Mouse (Mus musculus) limb, embryonic 14.5 days (tissue): Measurements from ENCODE around the gene Snrpa1. TPM values are rescaled to one million over a fixed set of nuclear protein-coding genes. Genes with fewer than 3 reads are reported as not detected.

Source experiments
- ATAC-seq: fragments of 200-750 bp; cut with Nextera tagmentation; 2 replicates; pipeline ENCODE4 v1.8.0; 2017; ENCODE audit warnings: low read depth, moderate number of reproducible peaks, moderate TSS enrichment; ENCODE audit not compliant: low FRiP score
- DNase-seq: peaks from one replicate; pipeline ENCODE4 v3.0.0-alpha.2; 2015; ENCODE audit warnings: low spot score
- H3K27ac ChIP-seq: fragments of 300-500 bp; sonication (generic); replicated peaks from 2 replicates; pipeline ENCODE4 v1.5.1; 2014; ENCODE audit warnings: low read depth, mild to moderate bottlenecking, low read length, moderate library complexity, mixed read lengths
- H3K27me3 ChIP-seq: fragments of 300-500 bp; sonication (generic); 2 replicates; pipeline ENCODE4 v1.6.1; 2014; ENCODE audit warnings: low read length, mixed read lengths; ENCODE audit not compliant: control insufficient read depth, insufficient read depth
- H3K36me3 ChIP-seq: fragments of 300-500 bp; sonication (generic); 2 replicates; pipeline ENCODE4 v1.6.1; 2014; ENCODE audit warnings: mild to moderate bottlenecking, low read length, moderate library complexity, mixed read lengths; ENCODE audit not compliant: control insufficient read depth, insufficient read depth
- H3K4me1 ChIP-seq: fragments of 300-500 bp; sonication (generic); 2 replicates; pipeline ENCODE4 v1.6.1; 2014; ENCODE audit warnings: antibody characterized with exemption, low read length, mixed read lengths; ENCODE audit not compliant: control insufficient read depth, insufficient read depth
- H3K4me2 ChIP-seq: fragments of 300-500 bp; sonication (generic); replicated peaks from 2 replicates; pipeline ENCODE4 v1.6.1; 2014; ENCODE audit warnings: low read depth, mild to moderate bottlenecking, low read length, moderate library complexity; ENCODE audit not compliant: severe bottlenecking
- H3K4me3 ChIP-seq: fragments of 300-500 bp; sonication (generic); replicated peaks from 2 replicates; pipeline ENCODE4 v1.5.1; 2014; ENCODE audit warnings: low read length
- H3K9ac ChIP-seq: fragments of 300-500 bp; sonication (generic); 2 replicates; pipeline ENCODE4 v1.6.1; 2014; ENCODE audit warnings: mild to moderate bottlenecking, low read depth, low read length, moderate library complexity; ENCODE audit not compliant: severe bottlenecking
- H3K9me3 ChIP-seq: fragments of 300-500 bp; sonication (generic); 2 replicates; pipeline ENCODE4 v1.6.1; 2016; ENCODE audit warnings: low read length; ENCODE audit not compliant: control insufficient read depth
- POLR2A ChIP-seq: fragments of 200-500 bp; IDR thresholded peaks from 2 replicates; pipeline ENCODE4 v1.8.0; 2012; ENCODE audit warnings: inconsistent platforms, mild to moderate bottlenecking, moderate library complexity, borderline replicate concordance; ENCODE audit not compliant: insufficient read depth, insufficient read length; ENCODE audit errors: extremely low read depth
- WGBS: fragments of 180-500 bp; shearing (Covaris S2); extraction: QIAGEN DNeasy Blood & Tissue Kit; methylation state at CpG from one replicate; pipeline ENCODE4 v1.1.7; 2014; 5-methylcytosine and 5-hydroxymethylcytosine counted together
- polyA plus RNA-seq, 2 experiments: library from polyadenylated mRNA; depleted of rRNA in 1 of 2; stranded (reverse) in 1 of 2; unstranded in 1 of 2; fragments of >200 nt; fragmentation: Nextera tagmentation in 1 of 2; extraction: Ambion mirVana in 1 of 2; gene quantifications; 2 replicates each; pipeline versions ENCODE4 v1.2.1 to v1.2.3; 2012 to 2014

Snrpa1 gene
- polyA plus RNA-seq, 2 experiments = 78.2 to 151 TPM

DNA sequence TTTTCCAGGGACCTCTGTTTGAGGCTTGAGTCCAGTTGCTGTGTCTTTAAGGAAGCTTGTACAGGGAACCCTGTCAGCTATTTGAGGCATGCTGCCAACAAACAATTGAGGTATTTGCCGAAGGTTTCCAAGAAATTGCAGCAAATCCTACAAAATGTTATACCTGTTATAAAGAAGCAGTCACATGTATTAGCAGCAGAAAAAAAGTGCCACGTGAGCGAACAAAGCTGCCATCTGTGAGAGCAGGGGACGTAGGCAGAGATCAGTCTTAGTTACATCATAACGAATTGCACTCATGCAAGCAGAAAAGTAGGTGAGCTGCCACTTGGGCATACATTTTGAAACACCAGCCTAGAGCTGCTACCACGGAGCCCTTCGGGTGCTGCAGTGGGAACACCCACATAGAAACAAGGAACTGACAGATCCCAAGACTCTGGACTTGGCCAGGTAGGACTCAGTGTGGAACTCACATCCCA, 47.8 kb downstream of the Snrpa1 start:
- H3K4me2 ChIP-seq = no peak overlapping the region
- 48% methylated on average over 7 of the region's 7 CpGs for WGBS
- no peak overlapping the region for H3K9ac ChIP-seq
- H3K4me1 ChIP-seq = peaks cover 4% of the 10 kb centered on the region; the same call in 1 of the 2 replicates
- H3K27ac ChIP-seq = peak overlapping the region; percentile 43; the same call in 1 of the 2 replicates
- ATAC-seq (no peak), DNase-seq (peak; percentile 51)
- H3K9me3 ChIP-seq = no peaks in the 10 kb centered on the region
- H3K36me3 ChIP-seq = no peaks in the 10 kb centered on the region
- H3K4me3 ChIP-seq = no peak overlapping the region
- H3K27me3 ChIP-seq = no peaks in the 10 kb centered on the region
- no peak for TF ChIP-seq POLR2A

DNA sequence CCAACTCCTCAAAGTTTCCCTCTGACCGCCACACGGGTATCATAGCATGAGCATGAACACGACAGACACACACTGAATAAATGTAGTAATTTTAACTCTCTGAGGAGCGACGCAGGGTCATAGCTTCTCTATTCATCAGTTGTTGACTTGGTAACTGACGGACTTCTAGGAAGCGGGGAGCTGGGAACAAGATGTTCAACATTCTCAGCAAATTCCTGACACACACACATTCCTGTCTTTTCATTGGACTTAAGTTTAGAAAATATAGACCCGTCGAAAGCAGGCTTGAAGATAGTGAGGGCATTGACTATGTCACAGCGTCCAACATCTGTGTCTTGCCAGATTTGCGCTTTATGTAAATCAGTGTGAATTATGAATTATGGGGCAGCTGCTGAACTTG, 48.4 kb downstream of the Snrpa1 start:
- no peak overlapping the region for H3K27ac ChIP-seq
- no peaks in the 10 kb centered on the region for H3K27me3 ChIP-seq
- H3K9me3 ChIP-seq = no peaks in the 10 kb centered on the region
- ATAC-seq = no peak
- no peaks in the 10 kb centered on the region for H3K36me3 ChIP-seq
- DNase-seq = no peak
- WGBS = 80% methylated on average over 11 of the region's 11 CpGs
- no peak for TF ChIP-seq POLR2A
- no peak overlapping the region for H3K4me3 ChIP-seq
- H3K4me2 ChIP-seq = no peak overlapping the region
- H3K4me1 ChIP-seq = peaks cover 4% of the 10 kb centered on the region; the same call in 1 of the 2 replicates
- no peak overlapping the region for H3K9ac ChIP-seq

DNA sequence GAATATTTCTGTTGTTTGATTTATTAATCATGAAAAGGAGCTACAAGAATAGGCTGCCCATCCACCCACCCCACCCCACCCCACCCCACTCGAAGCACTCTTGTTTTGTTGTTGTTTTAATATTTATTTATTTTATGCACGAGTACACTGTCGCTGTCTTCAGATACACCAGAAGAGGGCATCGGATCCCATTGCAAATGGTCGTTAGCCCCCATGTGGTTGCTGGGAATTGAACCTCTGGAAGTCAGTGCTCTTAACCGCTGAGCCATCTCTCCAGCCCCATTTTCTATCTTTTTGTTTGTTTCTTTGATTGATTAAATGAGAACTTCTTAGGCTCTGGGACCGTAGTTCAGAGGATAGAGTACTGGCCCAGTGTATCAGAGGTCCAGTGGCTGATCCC, 49.1 kb downstream of the Snrpa1 start:
- ATAC-seq = no peak
- H3K36me3 ChIP-seq = no peaks in the 10 kb centered on the region
- H3K4me3 ChIP-seq = no peak overlapping the region
- H3K4me1 ChIP-seq = peaks cover 4% of the 10 kb centered on the region; the same call in 1 of the 2 replicates
- H3K9me3 ChIP-seq = no peaks in the 10 kb centered on the region
- no peak overlapping the region for H3K4me2 ChIP-seq
- no peak for DNase-seq
- 13% methylated on average over 7 of the region's 7 CpGs for WGBS
- no peak for TF ChIP-seq POLR2A
- no peak overlapping the region for H3K27ac ChIP-seq
- H3K27me3 ChIP-seq = no peaks in the 10 kb centered on the region
- no peak overlapping the region for H3K9ac ChIP-seq

DNA sequence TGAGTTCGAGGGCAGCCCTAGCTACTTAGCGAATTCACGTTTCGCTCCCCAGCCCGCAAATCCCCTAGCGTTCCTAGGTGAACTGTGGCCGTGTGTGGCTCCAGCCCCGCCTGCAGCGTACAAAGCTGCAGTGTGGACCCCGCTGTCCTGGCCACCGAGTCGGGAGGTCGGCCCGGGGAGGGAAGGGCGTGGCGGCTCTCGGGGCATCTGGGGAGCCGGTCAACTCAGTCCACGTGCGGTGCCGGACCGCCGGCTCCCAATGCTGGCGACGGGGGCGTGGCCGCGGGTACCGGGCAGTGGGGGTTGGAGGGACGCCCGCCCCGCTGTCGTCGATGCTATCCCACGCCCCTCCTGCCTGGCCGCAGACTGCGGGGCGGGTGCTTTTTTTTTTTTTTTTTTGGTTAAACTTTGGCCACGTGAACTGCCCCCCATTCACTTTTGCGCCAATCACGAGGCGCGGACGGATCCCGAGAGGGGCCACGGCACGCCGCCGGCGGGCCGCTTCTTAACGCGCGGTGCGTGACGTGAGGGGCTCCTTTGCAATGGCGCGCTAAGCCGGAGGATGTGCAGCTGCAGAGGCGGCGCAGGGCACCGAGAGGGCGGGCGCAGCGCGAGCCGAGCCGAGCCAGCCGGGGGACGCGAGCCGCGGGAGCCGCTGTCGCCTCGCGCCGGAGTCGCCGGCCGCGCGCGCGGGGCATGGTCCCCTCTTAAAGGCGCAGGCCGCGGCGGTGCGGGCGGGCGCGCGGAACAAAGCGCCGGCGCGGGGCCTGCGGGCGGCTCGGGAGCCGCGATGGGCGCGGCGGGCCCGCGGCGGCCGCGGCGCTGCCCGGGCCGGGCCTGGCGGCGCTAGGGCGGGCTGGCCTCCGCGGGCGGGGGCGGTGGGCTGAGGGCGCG, 50.4 kb downstream of the Snrpa1 start, which contains the start of gene Chsy1:
Gene Chsy1, plus strand, starts transcription at position 555 of the 894 bp plus-strand sequence.
- Histone ChIP-seq H3K4me1 (peaks cover 5% of the 10 kb centered on the region), H3K36me3 (peaks cover under 1% of the 10 kb centered on the region; the same call in 1 of the 2 replicates), H3K27ac (peak within 1 kb of the TSS; percentile 92), H3K4me3 (peak within 1 kb of the TSS; percentile 94), H3K9ac (peak within 1 kb of the TSS; percentile 97), H3K9me3 (no peaks in the 10 kb centered on the region), H3K4me2 (peak within 1 kb of the TSS; percentile 93), H3K27me3 (no peaks in the 10 kb centered on the region)
- ATAC-seq = peak; percentile 91
- DNase-seq = peak; percentile 93
- TF ChIP-seq POLR2A = peak; percentile 90; the same call in 1 of the 2 replicates
- WGBS = under 1% methylated on average over 58 of the region's 123 CpGs

DNA sequence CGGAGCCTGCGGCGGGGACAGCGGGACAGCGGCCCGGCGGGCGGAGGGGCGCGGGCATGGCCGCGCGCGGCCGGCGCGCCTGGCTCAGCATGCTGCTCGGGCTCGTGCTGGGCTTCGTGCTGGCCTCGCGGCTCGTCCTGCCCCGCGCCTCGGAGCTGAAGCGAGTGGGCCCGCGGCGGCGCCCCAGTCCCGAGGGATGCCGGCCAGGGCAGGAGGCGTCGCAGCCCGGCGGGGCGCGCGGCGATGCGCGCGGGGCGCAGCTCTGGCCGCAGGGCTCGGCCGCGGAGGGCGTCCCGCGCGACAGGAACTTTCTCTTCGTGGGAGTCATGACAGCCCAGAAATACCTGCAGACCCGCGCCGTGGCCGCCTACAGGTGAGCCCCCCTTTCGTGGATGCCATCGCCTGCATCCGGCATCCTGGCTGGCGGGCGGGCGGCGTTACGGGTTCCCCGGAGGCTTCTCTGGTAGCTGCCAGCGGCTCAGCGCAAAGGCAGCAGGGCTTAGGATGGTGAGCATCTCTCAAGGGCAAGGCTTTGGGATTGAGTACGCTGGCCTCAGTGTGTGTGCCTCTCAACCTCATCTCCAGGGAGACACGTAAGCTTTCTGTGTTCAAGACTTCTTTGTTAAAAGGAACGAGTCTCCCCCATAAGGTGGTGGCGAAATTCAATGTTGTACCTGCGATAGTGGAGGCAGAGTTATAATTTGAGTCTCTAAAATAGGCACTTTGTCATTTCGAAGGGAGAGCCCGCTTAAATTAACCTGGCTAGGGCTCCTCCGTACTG, 51.2 kb downstream of the Snrpa1 start:
- Histone ChIP-seq H3K4me2 (peak overlapping the region; percentile 93), H3K4me1 (peaks cover 10% of the 10 kb centered on the region), H3K9me3 (no peaks in the 10 kb centered on the region), H3K27ac (peak overlapping the region; percentile 92), H3K9ac (peak overlapping the region; percentile 97), H3K4me3 (peak overlapping the region; percentile 94), H3K27me3 (no peaks in the 10 kb centered on the region), H3K36me3 (peaks cover 3% of the 10 kb centered on the region; the same call in 1 of the 2 replicates)
- TF ChIP-seq POLR2A = no peak
- 0 out of 2 replicates have a peak, but pooled peaks have one; percentile 2 for ATAC-seq
- under 1% methylated on average over 39 of the region's 77 CpGs for WGBS
- no peak for DNase-seq
